Mouse (Mus musculus) midbrain, embryonic 13.5 days (tissue): ENCODE results near the gene Slc35f3. TPM values are rescaled to one million over a fixed set of nuclear protein-coding genes. Genes with fewer than 3 reads are reported as not detected.

Experiments
- ATAC-seq: fragments of 200-750 bp; cut with Nextera tagmentation; 2 replicates; pipeline ENCODE4 v1.8.0; 2017; ENCODE audit warnings: mild to moderate bottlenecking, moderate TSS enrichment, moderate library complexity
- H3K27ac ChIP-seq: fragments of 300-500 bp; sonication (generic); 2 replicates; pipeline ENCODE4 v1.5.1; 2015; ENCODE audit warnings: inconsistent platforms, mild to moderate bottlenecking, moderate library complexity
- H3K27me3 ChIP-seq: fragments of 300-500 bp; sonication (generic); 2 replicates; pipeline ENCODE4 v1.6.1; 2015; ENCODE audit warnings: mild to moderate bottlenecking, inconsistent platforms
- H3K36me3 ChIP-seq: fragments of 300-500 bp; sonication (generic); 2 replicates; pipeline ENCODE4 v1.6.1; 2015; ENCODE audit warnings: mild to moderate bottlenecking, inconsistent platforms
- H3K4me1 ChIP-seq: fragments of 300-500 bp; sonication (generic); replicated peaks from 2 replicates; pipeline ENCODE4 v1.6.1; 2015; ENCODE audit warnings: inconsistent platforms
- H3K4me2 ChIP-seq: fragments of 300-500 bp; sonication (generic); replicated peaks from 2 replicates; pipeline ENCODE4 v1.6.1; 2015; ENCODE audit warnings: moderate library complexity, mild to moderate bottlenecking, inconsistent platforms
- H3K4me3 ChIP-seq: fragments of 300-500 bp; sonication (generic); replicated peaks from 2 replicates; pipeline ENCODE4 v1.5.1; 2015; ENCODE audit warnings: mild to moderate bottlenecking, inconsistent platforms
- H3K9ac ChIP-seq: fragments of 300-500 bp; sonication (generic); replicated peaks from 2 replicates; pipeline ENCODE4 v1.6.1; 2015; ENCODE audit warnings: mild to moderate bottlenecking, inconsistent platforms
- H3K9me3 ChIP-seq: fragments of 300-500 bp; sonication (generic); 2 replicates; pipeline ENCODE4 v1.6.1; 2016; ENCODE audit warnings: mild to moderate bottlenecking, inconsistent platforms
- WGBS: fragments of 180-500 bp; shearing (Covaris S2); methylation state at CpG from one replicate; pipeline ENCODE4 v1.1.7; 2015; 5-methylcytosine and 5-hydroxymethylcytosine counted together
- polyA plus RNA-seq: library from polyadenylated mRNA; unstranded; fragments of >200 nt; fragmentation: Nextera tagmentation; extraction: Ambion mirVana; gene quantifications from 2 replicates; pipeline ENCODE4 v1.2.1, GENCODE M21; 2015

The Slc35f3 gene
- polyA plus RNA-seq, 1 experiment from 2014 or later: 0.54 TPM

- H3K27ac ChIP-seq: no peak overlapping the region
- no peaks in the 10 kb centered on the region for H3K4me1 ChIP-seq
- no peaks in the 10 kb centered on the region for H3K9me3 ChIP-seq
- 85% methylated on average over 10 of the region's 10 CpGs for WGBS
- H3K4me2 ChIP-seq: no peak overlapping the region
- H3K27me3 ChIP-seq: no peaks in the 10 kb centered on the region
- no peak overlapping the region for H3K4me3 ChIP-seq
- H3K9ac ChIP-seq: no peak overlapping the region
- no peak for ATAC-seq
- no peaks in the 10 kb centered on the region for H3K36me3 ChIP-seq
These were observed 6.4 kb upstream of the Slc35f3 start for GRCm38 (mm10) chr8:126291951-126292350.

GRCm38 (mm10) chr8:126297284-126297845 lies 993 bp upstream of the Slc35f3 start:
- no peak overlapping the region for H3K4me3 ChIP-seq

GRCm38 (mm10) chr8:126299333-126299732 lies 975 bp downstream of the Slc35f3 start:
- Histone ChIP-seq H3K9me3 (no peaks in the 10 kb centered on the region), H3K4me2 (peak overlapping the region; percentile 92), H3K27ac (no peak overlapping the region), H3K4me3 (peak overlapping the region; percentile 54), H3K9ac (no peak overlapping the region), H3K36me3 (no peaks in the 10 kb centered on the region), H3K27me3 (peaks cover 32% of the 10 kb centered on the region), H3K4me1 (peaks cover 10% of the 10 kb centered on the region)
- no peak for ATAC-seq
- WGBS: 25% methylated on average over 7 of the region's 7 CpGs

More at GRCm38 (mm10) chr8:126297284-126297845, 993 bp upstream of the Slc35f3 start:
- peaks cover 32% of the 10 kb centered on the region for H3K27me3 ChIP-seq
- no peak overlapping the region for H3K4me2 ChIP-seq
- peaks cover 10% of the 10 kb centered on the region for H3K4me1 ChIP-seq
- no peaks in the 10 kb centered on the region for H3K9me3 ChIP-seq
- WGBS: 27% methylated on average over 1 of the region's 1 CpGs
- ATAC-seq: peak; percentile 44; the same call in 1 of the 2 replicates
- H3K36me3 ChIP-seq: no peaks in the 10 kb centered on the region
- no peak overlapping the region for H3K9ac ChIP-seq
- H3K27ac ChIP-seq: no peak overlapping the region

- WGBS: 96% methylated on average over 5 of the region's 5 CpGs
- ATAC-seq: no peak
- H3K4me1 ChIP-seq: peaks cover 10% of the 10 kb centered on the region
These were observed 2.0 kb downstream of the Slc35f3 start for GRCm38 (mm10) chr8:126300350-126300749.

GRCm38 (mm10) chr8:126301580-126301979 lies 3.2 kb downstream of the Slc35f3 start:
- Histone ChIP-seq H3K4me2 (no peak overlapping the region), H3K9ac (no peak overlapping the region), H3K4me3 (no peak overlapping the region), H3K36me3 (no peaks in the 10 kb centered on the region), H3K27ac (no peak overlapping the region), H3K27me3 (peaks cover 32% of the 10 kb centered on the region), H3K9me3 (no peaks in the 10 kb centered on the region), H3K4me1 (peaks cover 10% of the 10 kb centered on the region)
- no peak for ATAC-seq
- 86% methylated on average over 6 of the region's 6 CpGs for WGBS

More at GRCm38 (mm10) chr8:126300350-126300749, 2.0 kb downstream of the Slc35f3 start:
- Histone ChIP-seq H3K36me3 (no peaks in the 10 kb centered on the region), H3K27ac (no peak overlapping the region), H3K9ac (no peak overlapping the region), H3K9me3 (no peaks in the 10 kb centered on the region), H3K4me2 (no peak overlapping the region), H3K27me3 (peaks cover 32% of the 10 kb centered on the region), H3K4me3 (no peak overlapping the region)

- H3K9me3 ChIP-seq: no peaks in the 10 kb centered on the region
- H3K4me1 ChIP-seq: no peaks in the 10 kb centered on the region
- 91% methylated on average over 9 of the region's 9 CpGs for WGBS
- H3K27me3 ChIP-seq: no peaks in the 10 kb centered on the region
- H3K9ac ChIP-seq: no peak overlapping the region
- H3K27ac ChIP-seq: no peak overlapping the region
- no peak overlapping the region for H3K4me2 ChIP-seq
- H3K36me3 ChIP-seq: no peaks in the 10 kb centered on the region
- ATAC-seq: no peak
- no peak overlapping the region for H3K4me3 ChIP-seq
These were observed 8.8 kb downstream of the Slc35f3 start for GRCm38 (mm10) chr8:126307164-126307563.

- no peak overlapping the region for H3K27ac ChIP-seq
- H3K4me3 ChIP-seq: no peak overlapping the region
- 41% methylated on average over 1 of the region's 1 CpGs for WGBS
- no peak overlapping the region for H3K9ac ChIP-seq
- no peaks in the 10 kb centered on the region for H3K36me3 ChIP-seq
- H3K9me3 ChIP-seq: no peaks in the 10 kb centered on the region
- H3K4me2 ChIP-seq: no peak overlapping the region
- ATAC-seq: no peak
- no peaks in the 10 kb centered on the region for H3K4me1 ChIP-seq
- H3K27me3 ChIP-seq: no peaks in the 10 kb centered on the region
These were observed 10.7 kb downstream of the Slc35f3 start for GRCm38 (mm10) chr8:126309015-126309414.

- H3K9ac ChIP-seq: no peak overlapping the region
- H3K27me3 ChIP-seq: 0 out of 2 replicates have a peak, but pooled peaks cover 3% of the 10 kb centered on the region
- H3K9me3 ChIP-seq: peaks cover 8% of the 10 kb centered on the region; the same call in 1 of the 2 replicates
- WGBS: 70% methylated on average over 2 of the region's 2 CpGs
- no peak overlapping the region for H3K4me2 ChIP-seq
- H3K4me3 ChIP-seq: no peak overlapping the region
- H3K27ac ChIP-seq: no peak overlapping the region
- H3K4me1 ChIP-seq: no peaks in the 10 kb centered on the region
- no peaks in the 10 kb centered on the region for H3K36me3 ChIP-seq
- ATAC-seq: no peak
These were observed 26.6 kb downstream of the Slc35f3 start for GRCm38 (mm10) chr8:126324931-126325330.

GRCm38 (mm10) chr8:126326136-126326535 lies 27.8 kb downstream of the Slc35f3 start:
- Histone ChIP-seq H3K4me2 (no peak overlapping the region), H3K4me1 (no peaks in the 10 kb centered on the region), H3K27me3 (no peaks in the 10 kb centered on the region), H3K36me3 (no peaks in the 10 kb centered on the region), H3K9me3 (peaks cover 8% of the 10 kb centered on the region; the same call in 1 of the 2 replicates), H3K9ac (no peak overlapping the region), H3K27ac (no peak overlapping the region), H3K4me3 (no peak overlapping the region)
- 83% methylated on average over 1 of the region's 1 CpGs for WGBS
- no peak for ATAC-seq

- no peak overlapping the region for H3K4me2 ChIP-seq
- no peak overlapping the region for H3K4me3 ChIP-seq
- no peaks in the 10 kb centered on the region for H3K4me1 ChIP-seq
- H3K27me3 ChIP-seq: no peaks in the 10 kb centered on the region
- peaks cover 8% of the 10 kb centered on the region; the same call in 1 of the 2 replicates for H3K9me3 ChIP-seq
- WGBS: 81% methylated on average over 8 of the region's 8 CpGs
- ATAC-seq: no peak
- H3K27ac ChIP-seq: no peak overlapping the region
- H3K36me3 ChIP-seq: no peaks in the 10 kb centered on the region
- no peak overlapping the region for H3K9ac ChIP-seq
These were observed 28.4 kb downstream of the Slc35f3 start for GRCm38 (mm10) chr8:126326731-126327130.

GRCm38 (mm10) chr8:126327786-126328185 lies 29.4 kb downstream of the Slc35f3 start:
- no peak overlapping the region for H3K9ac ChIP-seq
- no peaks in the 10 kb centered on the region for H3K4me1 ChIP-seq
- ATAC-seq: no peak
- H3K4me2 ChIP-seq: no peak overlapping the region
- WGBS: 73% methylated on average over 5 of the region's 5 CpGs
- H3K4me3 ChIP-seq: no peak overlapping the region
- peaks cover 8% of the 10 kb centered on the region; the same call in 1 of the 2 replicates for H3K9me3 ChIP-seq
- no peak overlapping the region for H3K27ac ChIP-seq
- no peaks in the 10 kb centered on the region for H3K36me3 ChIP-seq
- H3K27me3 ChIP-seq: no peaks in the 10 kb centered on the region

GRCm38 (mm10) chr8:126338864-126339263 lies 40.5 kb downstream of the Slc35f3 start:
- H3K9me3 ChIP-seq: no peaks in the 10 kb centered on the region
- H3K27me3 ChIP-seq: no peaks in the 10 kb centered on the region
- ATAC-seq: no peak
- 0 out of 2 replicates have a peak, but pooled peaks cover 3% of the 10 kb centered on the region for H3K4me1 ChIP-seq
- no peaks in the 10 kb centered on the region for H3K36me3 ChIP-seq
- H3K9ac ChIP-seq: no peak overlapping the region
- WGBS: 85% methylated on average over 3 of the region's 3 CpGs
- H3K4me2 ChIP-seq: no peak overlapping the region
- H3K27ac ChIP-seq: no peak overlapping the region
- no peak overlapping the region for H3K4me3 ChIP-seq

GRCm38 (mm10) chr8:126339357-126339756 lies 41.0 kb downstream of the Slc35f3 start:
- Histone ChIP-seq H3K27ac (no peak overlapping the region), H3K4me3 (no peak overlapping the region)

More at GRCm38 (mm10) chr8:126339357-126339756, 41.0 kb downstream of the Slc35f3 start:
- Histone ChIP-seq H3K4me2 (no peak overlapping the region), H3K27me3 (no peaks in the 10 kb centered on the region), H3K4me1 (0 out of 2 replicates have a peak, but pooled peaks cover 3% of the 10 kb centered on the region), H3K36me3 (no peaks in the 10 kb centered on the region), H3K9ac (no peak overlapping the region), H3K9me3 (no peaks in the 10 kb centered on the region)
- 91% methylated on average over 3 of the region's 3 CpGs for WGBS
- ATAC-seq: no peak
